Mouse (Mus musculus) large intestine, adult 2 months (tissue): ENCODE measurements around the gene Atxn2. TPM values are rescaled to one million over a fixed set of nuclear protein-coding genes. Genes with fewer than 3 reads are reported as not detected.
"Not testable (repeated sequence)": the region's sequence is repeated elsewhere in the genome, so short reads cannot be mapped to it uniquely, and the experiment has no call there.

ENCODE experiments used
- DNase-seq: peaks from one replicate; pipeline ENCODE4 v3.0.0-alpha.2; 2012; ENCODE audit warnings: low read depth, low spot score
- WGBS: fragments of 180-500 bp; shearing (Covaris S2); methylation state at CpG from one replicate; pipeline ENCODE4 v1.1.7; 2018; 5-methylcytosine and 5-hydroxymethylcytosine counted together
- polyA plus RNA-seq: library from polyadenylated mRNA; depleted of rRNA; stranded (reverse); fragments of >200 nt; gene quantifications from 2 replicates; pipeline ENCODE4 v1.2.3, GENCODE M21; 2012; rRNA removed

Gene Atxn2
- 34.7 and 60.1 TPM in 2 replicates for polyA plus RNA-seq

DNA sequence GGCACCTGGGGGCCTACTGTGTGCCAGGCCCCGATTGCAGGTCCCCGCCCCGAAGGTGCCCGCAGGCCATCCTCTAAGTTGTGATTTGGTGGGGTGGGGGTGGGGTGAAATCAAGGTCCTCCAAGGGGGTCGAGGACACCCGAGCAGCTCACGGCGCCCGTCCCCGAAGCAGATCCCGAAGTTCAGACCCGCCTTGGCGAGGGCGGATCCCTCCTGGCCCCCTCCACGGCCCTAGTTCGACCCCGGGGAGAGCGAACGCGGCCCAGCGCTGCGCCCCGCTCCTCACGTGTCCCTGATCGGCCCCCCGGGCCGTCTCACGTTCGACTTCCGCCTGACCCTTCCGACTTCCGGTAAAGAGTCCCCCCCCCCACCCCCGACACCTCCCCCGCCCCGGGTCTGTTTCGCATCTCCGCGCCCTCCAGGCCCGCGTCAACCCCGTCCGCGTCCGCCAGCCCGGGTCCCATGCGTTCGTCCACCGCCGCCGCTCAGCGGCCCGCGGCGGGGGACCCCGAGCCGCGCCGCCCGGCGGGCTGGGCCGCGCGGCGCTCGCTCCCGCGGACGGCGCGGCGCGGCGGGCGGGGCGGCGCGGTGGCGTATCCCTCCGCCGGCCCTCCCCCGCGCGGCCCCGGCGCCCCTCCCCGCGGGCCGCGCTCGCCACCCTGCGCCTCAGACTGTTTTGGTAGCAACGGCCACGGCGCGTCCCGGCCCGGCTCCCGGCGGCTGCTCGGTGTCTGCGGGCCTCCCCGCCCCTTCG, at the start of gene Atxn2:
Gene Atxn2 (plus strand): TSS at position 164 of the 754 bp plus-strand sequence.
- WGBS, result 2% methylated on average over 88 of the region's 103 CpGs

DNA sequence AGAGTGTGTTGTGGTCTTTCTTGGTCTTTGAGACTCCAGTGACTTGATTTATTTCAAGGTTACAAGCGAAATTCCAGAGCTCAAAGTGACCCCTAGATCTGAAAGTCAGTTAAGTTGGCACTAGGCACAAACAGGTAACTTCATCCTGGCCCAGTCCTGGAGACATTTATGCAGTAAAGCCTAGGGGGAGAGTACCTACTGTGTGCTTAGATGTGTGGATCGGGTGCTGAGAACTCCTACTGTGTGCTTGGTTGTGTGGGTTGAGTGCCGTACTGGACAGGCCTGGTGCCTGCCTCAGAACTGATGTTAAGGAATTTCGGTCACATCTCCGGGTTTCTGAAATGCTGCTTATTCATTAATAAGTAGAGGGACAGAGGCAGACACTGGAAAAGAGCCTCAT, 49.6 kb upstream of the Atxn2 start:
- DNase-seq, result no peak
- WGBS, result 89% methylated on average over 5 of the region's 5 CpGs

More for the DNA sequence above, at the start of gene Atxn2:
- DNase-seq, result no peak

DNA sequence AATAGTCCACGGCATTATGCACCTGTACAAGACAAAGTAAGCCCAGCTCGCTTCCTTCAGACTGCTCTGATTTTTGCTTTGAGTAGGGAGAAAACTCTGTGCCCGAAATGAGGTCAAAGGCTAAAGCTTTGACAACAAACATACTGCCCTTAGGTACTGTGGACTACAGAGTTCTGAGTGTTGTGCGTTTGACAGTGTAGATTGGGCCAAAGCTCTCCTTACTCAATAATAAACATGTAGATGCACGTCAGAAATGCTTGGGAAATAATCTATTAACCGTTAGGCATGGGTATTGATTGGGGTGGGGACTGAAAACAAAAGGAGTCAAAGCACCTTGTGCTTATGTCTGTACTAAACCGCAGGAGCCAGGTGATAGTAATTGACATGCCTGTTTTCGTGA, 47.7 kb upstream of the Atxn2 start:
- DNase-seq, result no peak
- 84% methylated on average over 8 of the region's 8 CpGs for WGBS

GRCm38 (mm10) chr5:121664078-121664477, 47.1 kb upstream of the Atxn2 start:
- 88% methylated on average over 6 of the region's 6 CpGs for WGBS
- no peak for DNase-seq

DNA sequence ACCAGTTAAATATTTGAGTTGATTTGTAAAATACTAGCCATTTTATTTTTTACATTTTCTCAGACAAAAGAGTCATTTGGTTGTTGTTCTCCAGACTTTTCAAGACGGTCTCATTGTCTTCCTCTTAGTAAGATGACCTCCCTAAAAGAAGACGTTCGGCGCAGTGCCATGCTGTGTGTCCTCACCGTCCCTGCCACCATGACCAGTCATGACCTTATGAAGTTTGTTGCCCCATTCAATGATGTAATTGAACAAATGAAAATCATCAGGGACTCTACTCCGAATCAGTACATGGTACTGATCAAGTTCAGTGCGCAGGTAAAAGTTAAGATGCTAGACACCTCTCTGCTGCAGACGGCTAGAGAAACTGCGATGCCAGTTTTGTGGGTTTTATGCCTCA, 46.2 kb upstream of the Atxn2 start:
- WGBS, result 96% methylated on average over 9 of the region's 9 CpGs
- no peak for DNase-seq

DNA sequence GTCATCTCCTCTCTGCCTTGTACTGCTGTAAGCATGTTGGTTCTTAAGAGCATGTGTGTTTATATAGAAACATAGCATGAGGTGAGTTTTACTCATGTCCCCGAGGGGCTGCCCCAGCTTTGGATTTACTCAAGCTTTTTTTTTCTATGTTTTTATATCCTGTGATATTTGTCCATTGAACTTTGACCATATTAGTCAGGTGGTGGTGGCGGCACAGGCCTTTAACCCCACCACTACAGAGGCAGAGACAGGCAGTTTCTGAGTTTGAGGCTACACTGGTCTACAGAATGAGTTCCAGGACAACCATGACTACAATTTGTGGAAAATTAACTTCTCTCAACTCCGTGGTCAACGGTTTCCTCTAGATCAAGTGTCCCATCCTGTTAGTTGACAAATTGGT, 44.1 kb upstream of the Atxn2 start:
- WGBS, result 64% methylated on average over 4 of the region's 4 CpGs
- DNase-seq, result no peak

DNA sequence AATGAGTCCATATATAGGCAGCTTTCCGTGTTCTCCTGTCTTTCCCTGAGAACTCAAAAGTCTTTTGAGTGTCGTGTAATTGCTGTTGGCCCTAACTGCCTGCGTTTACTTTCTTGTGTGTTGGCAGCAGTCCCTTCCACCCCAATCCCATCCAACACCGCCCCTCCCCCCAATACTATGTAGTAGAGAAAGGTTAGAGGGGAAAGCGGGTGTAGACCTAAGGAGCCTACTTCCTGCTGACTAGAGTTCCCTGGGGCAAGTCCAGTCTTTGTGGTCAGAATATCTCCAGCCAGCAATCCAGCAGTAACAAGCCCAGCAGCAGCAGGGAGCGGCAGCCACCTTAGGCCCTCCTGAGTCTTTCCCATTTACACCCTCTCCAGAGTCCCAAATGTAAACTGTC, 42.7 kb upstream of the Atxn2 start:
- no peak for DNase-seq
- 46% methylated on average over 6 of the region's 6 CpGs for WGBS

DNA sequence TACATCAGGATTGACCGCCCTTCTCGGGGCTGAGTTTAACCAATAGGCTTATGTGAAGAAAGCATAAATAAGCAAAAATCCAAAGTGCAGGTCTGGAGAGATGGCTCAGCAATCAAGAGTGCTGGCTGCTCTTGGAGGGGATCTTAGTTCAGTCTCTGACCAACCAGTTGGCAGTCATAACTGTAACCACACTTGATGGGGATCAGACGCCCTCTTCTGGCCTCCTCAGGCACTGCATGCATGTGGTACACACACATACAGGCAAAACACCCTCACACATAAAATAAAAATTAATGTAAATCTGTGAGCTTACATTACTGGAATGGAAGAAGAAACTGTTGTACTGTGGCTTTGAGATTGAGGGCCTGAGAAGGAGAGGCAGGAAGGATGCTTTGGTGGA, 40.7 kb upstream of the Atxn2 start:
- 93% methylated on average over 3 of the region's 3 CpGs for WGBS
- no peak for DNase-seq

- DNase-seq, result no peak
- WGBS, result 91% methylated on average over 2 of the region's 2 CpGs
Measured at GRCm38 (mm10) chr5:121682250-121682649, 28.9 kb upstream of the Atxn2 start.

DNA sequence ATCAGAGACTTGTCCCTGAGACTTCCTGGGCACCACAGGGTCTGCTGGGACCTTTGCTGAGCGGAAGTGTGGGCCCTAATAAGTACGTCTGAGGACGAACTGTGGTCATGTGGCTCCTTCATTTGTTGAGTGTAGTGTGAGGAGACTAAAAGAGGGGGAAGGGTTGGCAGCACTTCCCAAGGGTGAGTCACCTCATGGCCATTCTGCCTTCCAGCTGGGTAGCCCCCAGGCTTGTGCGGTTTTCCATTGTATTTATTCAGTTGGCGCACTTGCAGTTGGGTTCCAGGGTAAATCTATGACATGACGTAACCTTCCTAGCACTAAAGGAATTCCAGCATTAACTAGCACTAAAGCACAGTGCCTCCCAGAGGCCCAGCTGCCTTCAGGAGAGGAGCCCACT, 25.6 kb upstream of the Atxn2 start:
- 76% methylated on average over 6 of the region's 6 CpGs for WGBS
- no peak for DNase-seq

- no peak for DNase-seq
- WGBS, result 71% methylated on average over 15 of the region's 15 CpGs
Measured at GRCm38 (mm10) chr5:121686113-121686898, 24.8 kb upstream of the Atxn2 start.

- WGBS, result 48% methylated on average over 7 of the region's 7 CpGs
- DNase-seq, result no peak
Measured at GRCm38 (mm10) chr5:121690482-121691211, 20.5 kb upstream of the Atxn2 start.

- 93% methylated on average over 7 of the region's 7 CpGs for WGBS
- not testable (repeated sequence) for DNase-seq
Measured at GRCm38 (mm10) chr5:121691436-121691835, 19.7 kb upstream of the Atxn2 start.

DNA sequence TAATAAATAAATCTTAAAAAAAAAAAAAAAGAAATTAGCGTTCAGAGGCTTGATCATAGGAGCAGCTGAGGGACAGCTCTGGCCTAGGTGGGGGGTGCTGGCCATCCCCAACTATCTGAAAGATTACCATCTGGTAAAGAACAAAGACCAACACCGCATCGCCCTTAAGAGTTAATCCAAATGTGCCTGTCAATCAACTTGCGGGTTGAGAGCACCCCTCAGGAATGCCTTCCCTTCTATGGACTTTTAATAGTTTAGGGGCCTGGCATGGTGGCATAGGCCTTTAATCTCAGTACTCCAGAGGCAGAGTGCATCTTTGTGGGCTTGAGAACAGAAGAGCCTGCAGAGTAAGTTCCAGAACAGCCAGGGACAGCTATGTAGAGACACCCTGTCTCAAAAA, 18.2 kb upstream of the Atxn2 start:
- 86% methylated on average over 4 of the region's 4 CpGs for WGBS
- no peak for DNase-seq

DNA sequence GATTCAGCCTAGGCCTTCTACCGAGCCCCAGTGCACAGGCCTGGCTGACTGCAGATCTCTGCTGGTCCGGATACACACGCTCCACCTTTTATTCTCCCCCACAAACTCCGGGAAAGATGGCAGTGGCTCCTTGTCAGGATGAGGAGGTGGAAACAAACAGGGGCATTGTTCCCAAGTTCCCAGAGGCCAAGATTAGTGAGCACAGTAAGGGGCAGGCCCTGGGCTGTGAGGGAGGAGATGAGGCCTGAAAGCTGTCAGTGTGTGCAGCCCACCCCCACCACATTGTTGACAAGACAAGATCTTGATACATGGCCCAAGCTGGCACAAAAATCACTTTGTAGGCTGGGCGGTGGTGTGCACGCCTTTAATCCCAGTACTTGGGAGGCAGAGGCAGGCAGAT, 14.4 kb upstream of the Atxn2 start:
- 78% methylated on average over 6 of the region's 6 CpGs for WGBS
- no peak for DNase-seq

GRCm38 (mm10) chr5:121699891-121700290, 11.2 kb upstream of the Atxn2 start:
- no peak for DNase-seq
- WGBS, result 47% methylated on average over 5 of the region's 5 CpGs

DNA sequence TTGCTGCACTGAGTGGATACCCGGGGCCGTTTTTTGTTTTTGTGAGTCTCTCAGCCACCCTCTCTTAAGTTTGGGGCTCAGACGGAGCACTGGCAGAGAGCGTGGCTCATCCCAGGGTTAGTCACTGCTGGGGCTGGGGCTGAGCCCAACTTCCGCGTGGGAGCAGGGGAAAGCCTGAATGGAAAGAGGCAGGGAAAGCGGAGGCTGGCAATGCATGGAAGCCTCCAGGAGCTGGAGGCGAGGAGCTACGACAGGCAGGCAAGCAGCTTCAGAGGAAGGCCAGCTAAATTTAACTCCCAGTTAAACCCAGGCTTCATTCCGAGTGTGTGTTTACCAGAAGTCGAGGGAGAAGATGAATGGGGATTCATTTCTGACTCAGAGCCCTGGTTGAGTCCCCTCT, 10.6 kb upstream of the Atxn2 start:
- 57% methylated on average over 11 of the region's 11 CpGs for WGBS
- no peak for DNase-seq

GRCm38 (mm10) chr5:121701111-121701769, 9.9 kb upstream of the Atxn2 start:
- WGBS, result 47% methylated on average over 8 of the region's 8 CpGs
- no peak for DNase-seq

DNA sequence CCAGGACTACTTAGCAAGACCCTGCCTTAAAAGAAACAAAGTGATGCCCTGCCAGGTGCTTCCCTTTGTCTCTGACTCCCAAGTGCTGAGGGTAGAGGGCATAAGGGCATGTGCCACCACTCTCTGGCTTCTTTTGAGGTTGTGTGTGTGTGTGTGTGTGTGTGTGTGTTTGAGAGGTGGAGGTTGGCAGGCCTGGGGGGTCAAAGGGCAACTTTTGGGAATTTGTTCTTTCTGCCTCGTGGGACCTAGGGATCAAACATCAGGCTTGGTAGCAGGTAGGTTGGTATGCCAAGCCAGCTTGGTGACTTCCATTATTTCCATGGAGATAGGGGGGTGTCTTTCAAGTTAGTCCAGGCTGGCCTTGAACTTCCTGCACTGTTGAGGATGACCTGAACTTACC, 7.8 kb upstream of the Atxn2 start:
- DNase-seq, result no peak
- 17% methylated on average over 1 of the region's 1 CpGs for WGBS
